Mouse (Mus musculus) liver, embryonic 16.5 days (tissue): ENCODE data around the gene Msantd2. TPM values are rescaled to one million over a fixed set of nuclear protein-coding genes. Genes with fewer than 3 reads are reported as not detected.

Experiments used
- ATAC-seq: fragments of 200-750 bp; cut with Nextera tagmentation; 2 replicates; pipeline ENCODE4 v1.8.0; 2017; ENCODE audit warnings: low read depth, mild to moderate bottlenecking, moderate number of reproducible peaks, moderate library complexity
- H3K27ac ChIP-seq: fragments of 300-500 bp; sonication (generic); 2 replicates; pipeline ENCODE4 v1.5.1; 2014; ENCODE audit warnings: mild to moderate bottlenecking, low read length
- H3K27me3 ChIP-seq: fragments of 300-500 bp; sonication (generic); 2 replicates; pipeline ENCODE4 v1.6.1; 2014; ENCODE audit warnings: low read depth, low read length, mixed read lengths; ENCODE audit not compliant: control insufficient read depth, insufficient read depth
- H3K36me3 ChIP-seq: fragments of 300-500 bp; sonication (generic); 2 replicates; pipeline ENCODE4 v1.6.1; 2014; ENCODE audit warnings: mild to moderate bottlenecking; ENCODE audit not compliant: control insufficient read depth, insufficient read depth
- H3K4me1 ChIP-seq: fragments of 300-500 bp; sonication (generic); 2 replicates; pipeline ENCODE4 v1.6.1; 2014; ENCODE audit warnings: low read depth, low read length, mixed read lengths; ENCODE audit not compliant: control insufficient read depth
- H3K4me2 ChIP-seq: fragments of 300-500 bp; sonication (generic); 2 replicates; pipeline ENCODE4 v1.6.1; 2014; ENCODE audit warnings: low read depth, low read length, mixed read lengths
- H3K4me3 ChIP-seq: fragments of 300-500 bp; sonication (generic); 2 replicates; pipeline ENCODE4 v1.5.1; 2014; ENCODE audit warnings: low read depth, mild to moderate bottlenecking, low read length
- H3K9ac ChIP-seq: fragments of 300-500 bp; sonication (generic); 2 replicates; pipeline ENCODE4 v1.6.1; 2014; ENCODE audit warnings: low read depth, low read length
- H3K9me3 ChIP-seq: fragments of 300-500 bp; sonication (generic); replicated peaks from 2 replicates; pipeline ENCODE4 v1.6.1; 2016; ENCODE audit warnings: low read length; ENCODE audit not compliant: control insufficient read depth
- WGBS: fragments of 180-500 bp; shearing (Covaris S2); extraction: QIAGEN DNeasy Blood & Tissue Kit; methylation state at CpG from one replicate; pipeline ENCODE4 v1.1.7; 2014; ENCODE audit not compliant: insufficient replicate concordance; 5-methylcytosine and 5-hydroxymethylcytosine counted together
- polyA plus RNA-seq: library from polyadenylated mRNA; unstranded; fragments of >200 nt; fragmentation: Nextera tagmentation; extraction: Ambion mirVana; gene quantifications from 2 replicates; pipeline ENCODE4 v1.2.1, GENCODE M21; 2015

Gene Msantd2
- polyA plus RNA-seq, 1 experiment from 2014 or later, result 2.5 TPM

GRCm38 (mm10) chr9:37460043-37460960 is 28.8 kb upstream of the Msantd2 start:
- no peak for ATAC-seq
- WGBS, result under 1% methylated on average over 76 of the region's 81 CpGs
- no peak overlapping the region for H3K9ac ChIP-seq

GRCm38 (mm10) chr9:37460961-37461340 is 28.2 kb upstream of the Msantd2 start:
- Histone ChIP-seq H3K4me1 (peaks cover 4% of the 10 kb centered on the region; the same call in 1 of the 2 replicates), H3K4me3 (no peak overlapping the region), H3K9ac (no peak overlapping the region), H3K27ac (no peak overlapping the region), H3K27me3 (peaks cover 73% of the 10 kb centered on the region), H3K36me3 (no peaks in the 10 kb centered on the region), H3K9me3 (no peaks in the 10 kb centered on the region), H3K4me2 (no peak overlapping the region)
- ATAC-seq, result no peak
- 6% methylated on average over 5 of the region's 5 CpGs for WGBS

More at GRCm38 (mm10) chr9:37460043-37460960, 28.8 kb upstream of the Msantd2 start:
- Histone ChIP-seq H3K27me3 (peaks cover 79% of the 10 kb centered on the region), H3K27ac (no peak overlapping the region), H3K9me3 (no peaks in the 10 kb centered on the region), H3K4me1 (peaks cover 4% of the 10 kb centered on the region; the same call in 1 of the 2 replicates), H3K4me3 (peak overlapping the region; percentile 37), H3K36me3 (no peaks in the 10 kb centered on the region), H3K4me2 (peak overlapping the region; percentile 42)

- no peak overlapping the region for H3K4me3 ChIP-seq
- no peaks in the 10 kb centered on the region for H3K9me3 ChIP-seq
- H3K36me3 ChIP-seq, result no peaks in the 10 kb centered on the region
- no peak overlapping the region for H3K4me2 ChIP-seq
- no peak for ATAC-seq
- 12% methylated on average over 3 of the region's 3 CpGs for WGBS
- H3K4me1 ChIP-seq, result peaks cover 4% of the 10 kb centered on the region; the same call in 1 of the 2 replicates
- peaks cover 67% of the 10 kb centered on the region for H3K27me3 ChIP-seq
- no peak overlapping the region for H3K27ac ChIP-seq
- no peak overlapping the region for H3K9ac ChIP-seq
Measured at GRCm38 (mm10) chr9:37461571-37461970, 27.5 kb upstream of the Msantd2 start.

- peaks cover 4% of the 10 kb centered on the region; the same call in 1 of the 2 replicates for H3K4me1 ChIP-seq
- H3K4me2 ChIP-seq, result no peak overlapping the region
- no peaks in the 10 kb centered on the region for H3K9me3 ChIP-seq
- H3K4me3 ChIP-seq, result no peak overlapping the region
- H3K36me3 ChIP-seq, result no peaks in the 10 kb centered on the region
- no peak overlapping the region for H3K9ac ChIP-seq
- WGBS, result 17% methylated on average over 7 of the region's 7 CpGs
- H3K27ac ChIP-seq, result no peak overlapping the region
- H3K27me3 ChIP-seq, result peaks cover 55% of the 10 kb centered on the region
- no peak for ATAC-seq
Measured at GRCm38 (mm10) chr9:37462764-37463163, 26.4 kb upstream of the Msantd2 start.

- Histone ChIP-seq H3K27me3 (no peaks in the 10 kb centered on the region), H3K36me3 (no peaks in the 10 kb centered on the region), H3K4me2 (no peak overlapping the region), H3K9me3 (no peaks in the 10 kb centered on the region), H3K27ac (no peak overlapping the region), H3K4me3 (no peak overlapping the region), H3K9ac (no peak overlapping the region), H3K4me1 (no peaks in the 10 kb centered on the region)
- ATAC-seq, result no peak
- WGBS, result 53% methylated on average over 3 of the region's 3 CpGs
Measured at GRCm38 (mm10) chr9:37473611-37474125, 15.5 kb upstream of the Msantd2 start.

GRCm38 (mm10) chr9:37474923-37475322 is 14.2 kb upstream of the Msantd2 start:
- no peak overlapping the region for H3K27ac ChIP-seq

GRCm38 (mm10) chr9:37485146-37485545 is 4.0 kb upstream of the Msantd2 start:
- Histone ChIP-seq H3K27ac (no peak overlapping the region), H3K4me3 (no peak overlapping the region), H3K9me3 (no peaks in the 10 kb centered on the region), H3K4me1 (peaks cover 6% of the 10 kb centered on the region), H3K9ac (no peak overlapping the region), H3K36me3 (no peaks in the 10 kb centered on the region), H3K4me2 (no peak overlapping the region), H3K27me3 (no peaks in the 10 kb centered on the region)
- 54% methylated on average over 5 of the region's 5 CpGs for WGBS
- ATAC-seq, result no peak

More at GRCm38 (mm10) chr9:37474923-37475322, 14.2 kb upstream of the Msantd2 start:
- no peak for ATAC-seq
- H3K9me3 ChIP-seq, result no peaks in the 10 kb centered on the region
- no peaks in the 10 kb centered on the region for H3K36me3 ChIP-seq
- H3K27me3 ChIP-seq, result no peaks in the 10 kb centered on the region
- no peak overlapping the region for H3K4me2 ChIP-seq
- H3K4me3 ChIP-seq, result no peak overlapping the region
- H3K9ac ChIP-seq, result no peak overlapping the region
- 56% methylated on average over 7 of the region's 7 CpGs for WGBS
- H3K4me1 ChIP-seq, result no peaks in the 10 kb centered on the region

- Histone ChIP-seq H3K36me3 (no peaks in the 10 kb centered on the region), H3K4me2 (peak overlapping the region; percentile 88), H3K4me1 (peaks cover 13% of the 10 kb centered on the region), H3K9ac (no peak overlapping the region), H3K27ac (no peak overlapping the region; the same call in 1 of the 2 replicates), H3K27me3 (no peaks in the 10 kb centered on the region), H3K9me3 (no peaks in the 10 kb centered on the region), H3K4me3 (peak overlapping the region; percentile 90)
- ATAC-seq, result no peak
- 58% methylated on average over 4 of the region's 4 CpGs for WGBS
Measured at GRCm38 (mm10) chr9:37488041-37488440, 1.1 kb upstream of the Msantd2 start.
